Mouse (Mus musculus): ENCODE results near the gene Gm14496. TPM values are rescaled to one million over a fixed set of nuclear protein-coding genes. Genes with fewer than 3 reads are reported as not detected.
"Not testable (repeated sequence)": the region's sequence is repeated elsewhere in the genome, so short reads cannot be mapped to it uniquely, and the experiment has no call there.

Gm14496 gene
- not detected in 2 replicates for total RNA-seq (2014; fragmentation: Nextera tagmentation)
- total RNA-seq (2017), result not detected in 2 replicates

- ATAC-seq (replicated peaks; ENCODE audit: low FRiP score, low TSS enrichment, poor library complexity, severe bottlenecking), result no peak
Observed at GRCm38 (mm10) chr2:181990829-181991228, at the start of gene Gm14496. Gm14496 (plus strand) TSS chr2:181991129.

- ATAC-seq (replicated peaks; ENCODE audit: low FRiP score, low TSS enrichment, poor library complexity, severe bottlenecking), result peak; percentile 55; the same call in 1 of the 2 replicates
Observed at GRCm38 (mm10) chr2:181952747-181953680, 37.9 kb upstream of the Gm14496 start.

- ATAC-seq (replicated peaks; ENCODE audit: low FRiP score, low TSS enrichment, poor library complexity, severe bottlenecking), result no peak
Observed at GRCm38 (mm10) chr2:181968395-181968794, 22.5 kb upstream of the Gm14496 start.

GRCm38 (mm10) chr2:181969187-181969586, 21.7 kb upstream of the Gm14496 start:
- peak; percentile 65; the same call in 1 of the 2 replicates for ATAC-seq (replicated peaks; ENCODE audit: low FRiP score, low TSS enrichment, poor library complexity, severe bottlenecking)

- not testable (repeated sequence) for ATAC-seq (replicated peaks; ENCODE audit: low FRiP score, low TSS enrichment, poor library complexity, severe bottlenecking)
Observed at GRCm38 (mm10) chr2:181981969-181982368, 9.0 kb upstream of the Gm14496 start.

Other genes with a start within 250 kb of the Gm14496 start
- gene Myt1, start 227.8 kb upstream of the Gm14496 start, total RNA-seq (2014; fragmentation: Nextera tagmentation), result not detected in 2 replicates
- gene Myt1, start 227.8 kb upstream of the Gm14496 start, total RNA-seq (2017), result not detected in 2 replicates
- 19.3 and 40.0 TPM in 2 replicates for gene Pcmtd2, start 153.3 kb upstream of the Gm14496 start, total RNA-seq (2014; fragmentation: Nextera tagmentation)
- 29.8 and 33.1 TPM in 2 replicates for gene Pcmtd2, start 153.3 kb upstream of the Gm14496 start, total RNA-seq (2017)
- gene Polr3k, start 126.8 kb upstream of the Gm14496 start, total RNA-seq (2014; fragmentation: Nextera tagmentation), result 31.7 TPM in 2 replicates
- 37.6 and 39.4 TPM in 2 replicates for gene Polr3k, start 126.8 kb upstream of the Gm14496 start, total RNA-seq (2017)